Comparison of ENCODE assay signal across 9 mouse cellular contexts in the genomic region with DNA sequence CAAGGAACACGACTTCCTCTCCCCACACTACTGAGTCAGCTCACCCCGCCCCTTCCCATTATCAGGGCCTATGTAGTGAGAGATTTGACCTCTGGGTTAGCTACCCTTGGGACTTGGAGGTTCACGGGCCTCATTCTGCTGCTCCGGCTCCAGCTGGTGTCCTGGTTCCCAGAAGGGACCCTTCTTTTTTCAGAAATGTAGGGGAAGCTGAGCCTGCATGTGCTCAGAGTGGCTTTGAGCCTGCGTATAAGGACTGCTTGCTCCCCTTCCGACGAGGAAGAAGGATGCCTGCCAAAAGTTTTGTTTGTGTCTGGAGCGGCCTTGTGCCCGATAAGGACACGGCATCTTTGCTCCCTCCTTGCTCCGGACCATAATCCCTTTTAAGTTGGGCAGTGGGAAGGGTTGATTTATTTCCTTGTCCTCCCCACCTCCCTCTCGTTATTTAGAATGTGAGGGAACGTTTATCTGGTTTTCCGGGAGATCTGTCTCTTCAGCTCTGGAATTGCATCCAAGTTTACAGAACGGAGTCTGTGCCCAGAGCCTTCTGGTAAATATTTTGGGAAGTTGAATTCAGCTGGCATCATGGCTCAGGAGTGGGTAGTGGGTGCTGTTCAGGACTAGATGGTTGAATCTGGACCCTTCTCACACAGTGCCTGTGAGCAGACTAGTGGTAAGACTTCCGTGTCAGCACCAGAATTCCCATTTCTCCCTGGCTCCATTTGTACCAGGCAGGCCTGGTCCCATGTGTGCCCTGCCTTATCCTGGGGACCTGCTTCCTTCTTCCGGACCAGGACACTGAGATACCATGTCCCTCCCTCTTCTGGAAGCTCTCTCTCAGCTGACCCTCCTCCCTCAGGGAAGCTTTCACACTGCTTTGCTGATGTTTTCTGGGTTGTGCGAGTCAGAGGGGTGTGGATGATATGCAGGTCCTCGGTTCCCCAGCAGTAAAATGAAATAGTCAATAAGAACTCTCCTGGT. TPM values are rescaled to one million over a fixed set of nuclear protein-coding genes. Genes with fewer than 3 reads are reported as not detected.
DNase-seq lines count a peak whose midpoint lies in the region; ATAC-seq lines count a peak whose summit lies in the region.
"Had no signal": no experiment of that assay in that cellular context is flagged by ENCODE, and none has a peak within 500 bp of the region (broad histone marks: within the 10 kb centered on the region; RNA-seq: fewer than 3 reads in every experiment).

No protein-coding gene starts in this region.

- no peak overlapping the region for H3K27ac ChIP-seq in heart, embryonic 10.5 days
- peak overlapping the region; percentile 77 for H3K27ac ChIP-seq in embryonic facial prominence, embryonic 12.5 days
- peak overlapping the region; percentile 39 for H3K27ac ChIP-seq in intestine, embryonic 16.5 days (ENCODE audit: low read length)
- no peak overlapping the region for H3K27ac ChIP-seq in midbrain, embryonic 15.5 days

- H3K9me3 ChIP-seq in heart, embryonic 10.5 days: no peaks in the 10 kb centered on the region
- no peaks in the 10 kb centered on the region for H3K9me3 ChIP-seq in embryonic facial prominence, embryonic 12.5 days
- no peaks in the 10 kb centered on the region for H3K9me3 ChIP-seq in intestine, embryonic 16.5 days (ENCODE audit: control insufficient read depth, low read length)
- H3K9me3 ChIP-seq in midbrain, embryonic 15.5 days: no peaks in the 10 kb centered on the region

- 0 out of 2 replicates have a peak, but pooled peaks cover 6% of the 10 kb centered on the region for H3K36me3 ChIP-seq in heart, embryonic 10.5 days
- H3K36me3 ChIP-seq in embryonic facial prominence, embryonic 12.5 days: peaks cover 11% of the 10 kb centered on the region; the same call in 1 of the 2 replicates
- no peaks in the 10 kb centered on the region for H3K36me3 ChIP-seq in intestine, embryonic 16.5 days (ENCODE audit: control insufficient read depth, insufficient read depth, low read length)
- no peaks in the 10 kb centered on the region for H3K36me3 ChIP-seq in midbrain, embryonic 15.5 days (replicated peaks)

- no peak for ATAC-seq in embryonic facial prominence, embryonic 12.5 days (ENCODE audit: insufficient number of reproducible peaks, insufficient read depth, low FRiP score, low TSS enrichment)
- peak; percentile 65 for ATAC-seq in intestine, embryonic 16.5 days
- no peak for ATAC-seq in midbrain, embryonic 15.5 days (replicated peaks)
- ATAC-seq in megakaryocyte, adult 5-6 weeks (ENCODE audit: poor library complexity, severe bottlenecking): no peak
- ATAC-seq: inflammation-experienced regulatory T-cells, adult 6 months had no signal

- H3K9ac ChIP-seq in embryonic facial prominence, embryonic 12.5 days: no peak overlapping the region
- H3K9ac ChIP-seq in intestine, embryonic 16.5 days (ENCODE audit: low read depth, low read length): 0 out of 2 replicates have a peak overlapping the region, but pooled peaks have one; percentile 18
- no peak overlapping the region for H3K9ac ChIP-seq in midbrain, embryonic 15.5 days

- DNase-seq in heart, adult 18-20 months: peak; percentile 53 to 62
- no peak for DNase-seq in heart, embryonic 10.5 days (ENCODE audit: low spot score)
- DNase-seq in lung, postnatal 14 days: peak; percentile 81
- DNase-seq in layer of hippocampus, adult 11-12 months (ENCODE audit: low spot score): no peak

- H3K4me2 ChIP-seq in embryonic facial prominence, embryonic 12.5 days (replicated peaks): no peak overlapping the region
- no peak overlapping the region for H3K4me2 ChIP-seq in intestine, embryonic 16.5 days (ENCODE audit: low read depth, low read length)
- no peak overlapping the region for H3K4me2 ChIP-seq in midbrain, embryonic 15.5 days

- H3K4me1 ChIP-seq in heart, embryonic 10.5 days: peaks cover 35% of the 10 kb centered on the region
- 0 out of 2 replicates have a peak, but pooled peaks cover 12% of the 10 kb centered on the region for H3K4me1 ChIP-seq in embryonic facial prominence, embryonic 12.5 days
- peaks cover 15% of the 10 kb centered on the region for H3K4me1 ChIP-seq in intestine, embryonic 16.5 days (ENCODE audit: control insufficient read depth, insufficient read depth, low read length)
- H3K4me1 ChIP-seq in midbrain, embryonic 15.5 days: 0 out of 2 replicates have a peak, but pooled peaks cover 2% of the 10 kb centered on the region

- H3K4me3 ChIP-seq in heart, embryonic 10.5 days: no peak overlapping the region
- H3K4me3 ChIP-seq in embryonic facial prominence, embryonic 12.5 days: no peak overlapping the region
- H3K4me3 ChIP-seq in intestine, embryonic 16.5 days (ENCODE audit: low read length): no peak overlapping the region
- no peak overlapping the region for H3K4me3 ChIP-seq in midbrain, embryonic 15.5 days

- peaks cover 3% of the 10 kb centered on the region; the same call in 1 of the 2 replicates for H3K27me3 ChIP-seq in heart, embryonic 10.5 days (ENCODE audit: insufficient read depth, poor library complexity, severe bottlenecking)
- H3K27me3 ChIP-seq in embryonic facial prominence, embryonic 12.5 days: no peaks in the 10 kb centered on the region
- H3K27me3 ChIP-seq in intestine, embryonic 16.5 days (replicated peaks; ENCODE audit: control insufficient read depth, insufficient read depth, low read length): no peaks in the 10 kb centered on the region
- no peaks in the 10 kb centered on the region for H3K27me3 ChIP-seq in midbrain, embryonic 15.5 days (replicated peaks)

- WGBS in heart, embryonic 10.5 days: 62% methylated on average over 19 of the region's 19 CpGs
- WGBS in embryonic facial prominence, embryonic 12.5 days: 73% methylated on average over 19 of the region's 19 CpGs
- 41% methylated on average over 19 of the region's 19 CpGs for WGBS in intestine, embryonic 16.5 days
- 74% methylated on average over 19 of the region's 19 CpGs for WGBS in midbrain, embryonic 15.5 days

RNA-seq across cellular contexts. Expression of a gene that starts 17.1 kb away (rescaled TPM):
- 1 to 10 TPM; 2.4 to 2.8 TPM for total RNA-seq in heart, adult 18-20 months (2021)
- 21.9 and 38.0 TPM in 2 replicates for polyA plus RNA-seq in heart, embryonic 10.5 days (2016; fragmentation: Nextera tagmentation; extraction: Ambion mirVana)
- polyA plus RNA-seq in embryonic facial prominence, embryonic 12.5 days (2016; fragmentation: Nextera tagmentation; extraction: Ambion mirVana): 82.5 and 89.0 TPM in 2 replicates
- polyA plus RNA-seq in intestine, embryonic 16.5 days (2015; fragmentation: Nextera tagmentation; extraction: Ambion mirVana): 27.8 and 28.4 TPM in 2 replicates
- 62.9 and 69.1 TPM in 2 replicates for polyA plus RNA-seq in midbrain, embryonic 15.5 days (2015; fragmentation: Nextera tagmentation; extraction: Ambion mirVana)
- not detected in 2 replicates for total RNA-seq in megakaryocyte, adult 5-6 weeks (2015)
- total RNA-seq in megakaryocyte, adult 5-6 weeks (2017): 0.07 TPM in 1 of 2 replicates, not detected in the other
- polyA plus RNA-seq: inflammation-experienced regulatory T-cells, adult 6 months had no signal

Comparison
In these comparisons a context has a peak if more than half of its experiments do, and no peak if none do; other contexts are left out.
1. DNase-seq: peak in heart, adult 18-20 months (2 of 2) and lung, postnatal 14 days (single experiment); none in heart, embryonic 10.5 days (single experiment) and layer of hippocampus, adult 11-12 months (single experiment).
2. H3K27ac ChIP-seq: peak in embryonic facial prominence, embryonic 12.5 days (single experiment) and intestine, embryonic 16.5 days (single experiment); none in heart, embryonic 10.5 days (single experiment) and midbrain, embryonic 15.5 days (single experiment).